Mouse (Mus musculus): Measurements from ENCODE around the gene Resp18.

Resp18 gene

DNA sequence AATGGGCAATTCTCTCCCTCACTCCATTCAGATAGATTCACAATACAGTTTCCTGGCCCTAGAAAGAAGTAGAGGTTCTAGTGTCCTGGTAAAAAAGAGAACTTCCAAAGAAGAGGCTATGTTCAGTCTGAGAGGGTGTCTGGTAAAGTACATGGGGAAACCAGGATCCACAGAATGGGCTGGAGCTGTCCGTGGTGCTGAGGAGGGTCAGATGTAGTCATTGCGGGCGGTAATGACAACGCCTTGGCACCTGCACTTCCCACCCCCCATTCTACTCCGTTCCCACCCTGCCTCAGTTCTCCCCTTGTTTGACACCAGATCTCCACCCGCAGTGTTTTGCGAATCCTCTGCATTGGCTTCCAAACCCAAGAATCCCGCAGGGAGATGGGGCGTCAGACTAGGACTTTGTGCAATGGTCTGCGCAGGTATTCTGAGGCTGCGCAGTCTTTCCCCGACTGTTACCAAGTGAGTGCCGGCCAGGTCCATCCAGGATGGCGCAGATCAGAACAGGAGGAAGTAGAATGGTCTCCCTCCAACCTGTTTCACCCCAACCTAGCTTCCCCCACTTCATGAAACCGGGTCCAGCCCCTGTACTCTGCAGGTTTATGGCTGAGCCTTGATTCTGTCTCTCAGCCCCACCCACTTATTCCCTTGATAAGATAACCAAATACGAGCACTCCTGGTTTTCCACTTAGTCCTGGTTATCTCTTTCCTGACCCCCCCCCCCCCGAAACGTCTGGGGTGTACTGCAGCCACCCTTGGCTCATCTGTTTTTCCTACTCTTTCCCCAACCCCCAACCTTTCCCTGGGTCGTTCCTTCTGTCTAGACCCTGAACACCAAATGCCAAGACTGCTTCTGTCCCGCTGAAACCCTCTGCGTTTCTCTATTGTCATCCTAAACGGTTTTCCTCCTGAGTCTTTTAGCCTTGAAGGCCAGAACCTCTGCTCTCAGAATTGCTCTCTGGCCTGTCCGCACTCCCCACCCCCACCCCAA is 723 bp downstream of the Resp18 start:
- peak; percentile 40 for DNase-seq (ENCODE audit: low spot score)

DNA sequence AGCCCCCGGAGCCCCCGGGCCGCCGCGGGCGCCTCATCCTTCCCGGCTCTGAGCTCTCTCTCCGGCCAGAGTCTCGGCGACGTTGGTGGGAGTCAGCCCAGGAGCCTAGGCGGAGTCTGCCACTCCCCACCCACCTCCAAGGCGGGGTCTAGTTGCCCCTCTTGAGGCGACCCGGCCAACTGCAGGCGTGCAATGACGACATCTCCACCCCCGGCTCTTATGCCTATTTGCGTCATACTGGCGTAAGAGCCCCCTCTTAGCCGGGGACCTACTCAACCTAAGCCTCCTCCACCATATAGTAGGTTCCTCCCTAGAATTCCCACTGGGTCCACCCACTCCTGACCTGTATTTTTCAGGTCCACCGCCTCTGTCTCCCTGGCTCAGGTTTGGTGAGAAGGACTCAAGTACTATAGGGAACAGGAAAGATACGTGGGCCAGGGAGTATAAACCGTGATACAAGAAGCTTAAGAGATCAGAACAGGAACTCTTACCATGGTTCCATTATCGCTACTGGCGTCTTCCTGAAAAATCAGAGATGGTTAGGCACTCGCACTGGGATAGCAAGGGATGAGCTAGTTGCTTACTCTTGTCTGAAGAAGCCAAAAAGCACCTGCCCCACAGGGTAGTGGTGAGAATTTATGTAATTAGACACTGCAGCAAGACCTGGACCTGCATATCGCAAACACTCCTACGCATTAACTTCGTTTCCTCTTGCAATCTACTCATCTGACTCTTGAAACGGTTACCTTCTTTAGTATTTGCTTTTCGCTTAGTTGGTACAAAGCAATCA is 13.9 kb downstream of the Resp18 start, which contains the start of gene Ptprn:
TSS of gene Ptprn (minus strand) at position 412 of the 790 bp plus-strand sequence.
- DNase-seq (ENCODE audit: low spot score) = no peak

DNA sequence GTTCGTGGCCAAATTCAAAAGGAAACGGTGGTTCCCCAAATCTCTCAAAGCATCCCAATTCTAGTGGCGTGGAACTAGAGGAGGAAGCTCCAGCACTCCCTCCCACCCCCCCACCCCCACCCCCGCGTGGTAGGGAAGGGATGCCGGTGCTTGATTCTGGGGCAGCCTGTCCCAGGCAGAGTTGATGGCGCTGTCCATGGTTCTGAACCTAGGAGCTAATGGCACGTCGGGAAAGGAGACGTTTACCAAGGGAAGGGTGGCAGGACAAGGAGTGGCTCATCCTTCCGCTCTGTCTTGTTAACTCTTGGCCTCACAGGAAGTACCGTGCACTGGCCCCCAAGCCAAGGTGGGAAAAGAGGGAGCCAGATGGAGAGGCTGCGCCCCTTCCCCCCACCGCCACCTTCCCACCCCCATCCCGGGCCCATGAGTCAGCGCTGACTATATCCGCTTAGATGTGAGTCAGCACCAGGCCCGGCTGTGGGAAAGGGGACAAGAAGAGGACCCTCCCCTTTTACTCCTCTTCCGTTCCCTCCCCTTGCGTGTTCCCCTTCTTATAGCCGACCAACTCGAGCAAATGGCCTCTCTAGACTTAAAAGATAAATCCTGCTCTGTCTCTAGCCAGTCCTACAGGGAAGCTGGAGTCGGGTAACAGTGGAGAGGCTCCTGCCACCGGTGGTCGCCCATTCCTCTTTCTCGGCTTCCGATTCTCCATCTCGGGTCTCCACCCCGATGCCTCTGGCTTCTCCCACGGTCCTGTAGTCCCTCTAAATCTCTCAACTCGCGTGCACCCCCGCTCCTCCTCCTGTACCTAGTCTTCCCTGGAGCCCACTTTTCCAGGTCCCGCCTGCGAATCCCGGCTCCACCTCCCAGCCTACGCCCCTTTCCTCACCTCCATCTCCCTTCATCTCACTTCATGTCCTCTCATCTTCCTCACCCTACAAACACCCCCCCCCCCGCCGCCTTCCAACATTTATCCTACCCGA is 15.0 kb downstream of the Resp18 start:
- DNase-seq (ENCODE audit: low spot score) = peak; percentile 65

DNA sequence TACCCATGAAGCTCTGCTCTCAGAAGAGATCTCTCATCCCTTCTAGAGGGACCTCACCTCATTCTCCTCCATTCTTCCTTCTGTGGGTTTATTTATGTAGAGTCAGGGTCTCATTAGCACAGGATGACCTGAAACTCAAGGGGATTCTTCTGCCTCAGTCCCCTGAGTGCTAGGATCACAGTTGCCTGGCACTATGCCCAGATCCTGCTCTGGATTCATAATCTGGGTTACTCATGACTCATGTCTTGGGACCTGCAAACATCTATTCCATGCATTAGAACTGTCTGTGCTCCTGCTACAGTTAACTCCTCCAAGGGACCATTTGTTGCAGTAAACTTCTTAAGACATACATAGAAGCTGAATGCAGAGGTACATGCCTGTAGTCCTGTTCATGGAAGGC is 16.9 kb downstream of the Resp18 start:
- DNase-seq (ENCODE audit: low spot score) = no peak

- DNase-seq (ENCODE audit: low spot score) = no peak
These were observed 22.6 kb downstream of the Resp18 start for GRCm38 (mm10) chr1:75255516-75256046.

GRCm38 (mm10) chr1:75254625-75255013 is 23.6 kb downstream of the Resp18 start:
- no peak for DNase-seq (ENCODE audit: low spot score)

- peak; percentile 50 for DNase-seq (ENCODE audit: low spot score)
These were observed 24.2 kb downstream of the Resp18 start for GRCm38 (mm10) chr1:75253849-75254624.

GRCm38 (mm10) chr1:75253029-75253428 is 25.2 kb downstream of the Resp18 start:
- DNase-seq (ENCODE audit: low spot score) = no peak

- DNase-seq (ENCODE audit: low spot score) = no peak
These were observed 25.9 kb downstream of the Resp18 start for GRCm38 (mm10) chr1:75252308-75252707.

DNA sequence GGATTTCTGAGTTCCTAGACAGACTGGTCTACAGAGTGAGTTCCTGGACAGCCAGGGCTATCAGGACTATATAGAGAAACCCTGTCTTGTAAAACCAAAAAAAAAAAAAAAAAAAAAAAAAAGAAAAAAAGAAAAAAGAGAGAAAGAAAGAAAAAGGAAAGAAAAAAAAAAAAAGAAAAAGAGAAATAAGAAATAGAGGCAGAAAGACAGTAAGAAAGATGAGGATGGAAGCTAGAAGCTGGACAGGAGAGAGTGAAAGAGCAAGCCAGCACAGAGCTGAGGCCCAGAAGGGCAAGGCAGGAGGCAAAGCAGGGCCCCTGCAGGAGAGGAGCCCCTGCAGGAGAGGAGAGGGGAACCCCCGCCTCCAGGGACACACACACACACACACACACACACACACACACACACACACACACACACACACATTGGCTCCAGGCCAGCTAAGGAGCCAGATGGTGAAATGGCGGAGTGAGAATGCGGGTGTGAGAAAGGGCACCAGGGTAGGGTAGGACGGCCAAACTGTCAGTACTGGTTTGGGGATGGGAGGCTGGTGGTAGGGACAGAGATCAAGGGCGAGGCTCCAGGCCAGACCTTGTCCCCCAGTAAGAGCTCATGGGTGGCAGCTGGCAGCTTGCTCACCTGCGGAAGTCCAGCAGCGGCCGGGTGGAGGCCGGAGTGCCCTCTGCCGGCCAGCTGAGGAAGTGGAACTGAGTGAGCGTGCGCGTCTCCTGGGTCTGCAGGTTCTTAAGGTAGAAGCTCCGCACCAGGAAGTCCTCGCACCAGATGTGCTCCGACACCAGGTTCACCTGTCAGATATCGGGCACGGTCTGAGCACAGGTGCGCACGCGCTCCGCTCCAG is 26.9 kb downstream of the Resp18 start:
- peak; percentile 83 for DNase-seq (ENCODE audit: low spot score)

- DNase-seq (ENCODE audit: low spot score) = no peak
These were observed 27.7 kb downstream of the Resp18 start for GRCm38 (mm10) chr1:75250498-75250897.

DNA sequence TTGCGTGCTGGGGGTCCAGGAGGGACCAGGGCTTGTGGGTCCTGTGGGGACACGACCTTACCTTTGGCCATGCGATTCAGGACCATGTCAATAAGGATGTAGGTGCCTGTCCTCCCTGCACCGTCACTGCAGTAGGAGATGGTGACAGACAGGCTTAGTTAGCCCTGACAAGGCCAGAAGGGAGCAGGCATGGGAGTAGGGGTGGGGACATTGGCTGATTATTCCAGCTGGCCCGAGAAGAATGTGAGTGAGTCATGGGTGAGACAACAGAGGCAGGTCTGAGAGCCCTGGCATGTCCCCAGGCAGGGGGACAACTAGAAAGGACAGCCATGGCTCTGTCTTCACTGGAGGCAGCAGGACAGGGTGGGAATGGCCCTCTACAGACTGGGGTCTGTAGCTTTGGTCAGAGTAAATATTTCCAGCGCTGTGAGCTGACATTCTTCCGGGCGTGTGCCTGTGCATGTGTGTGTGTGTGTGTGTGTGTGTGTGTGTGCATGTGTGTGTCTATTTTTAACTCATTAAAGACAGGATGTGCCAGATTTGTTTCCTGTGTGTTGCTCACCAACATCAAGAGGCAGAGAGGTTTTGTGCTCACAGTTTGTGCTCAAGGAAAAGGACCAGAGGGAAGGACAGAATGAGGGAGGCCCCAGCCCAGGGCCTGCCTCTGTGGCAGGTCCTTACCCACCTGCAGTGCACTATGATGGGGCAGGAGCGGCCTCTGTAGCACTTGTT is 30.0 kb downstream of the Resp18 start:
- DNase-seq (ENCODE audit: low spot score) = no peak

DNA sequence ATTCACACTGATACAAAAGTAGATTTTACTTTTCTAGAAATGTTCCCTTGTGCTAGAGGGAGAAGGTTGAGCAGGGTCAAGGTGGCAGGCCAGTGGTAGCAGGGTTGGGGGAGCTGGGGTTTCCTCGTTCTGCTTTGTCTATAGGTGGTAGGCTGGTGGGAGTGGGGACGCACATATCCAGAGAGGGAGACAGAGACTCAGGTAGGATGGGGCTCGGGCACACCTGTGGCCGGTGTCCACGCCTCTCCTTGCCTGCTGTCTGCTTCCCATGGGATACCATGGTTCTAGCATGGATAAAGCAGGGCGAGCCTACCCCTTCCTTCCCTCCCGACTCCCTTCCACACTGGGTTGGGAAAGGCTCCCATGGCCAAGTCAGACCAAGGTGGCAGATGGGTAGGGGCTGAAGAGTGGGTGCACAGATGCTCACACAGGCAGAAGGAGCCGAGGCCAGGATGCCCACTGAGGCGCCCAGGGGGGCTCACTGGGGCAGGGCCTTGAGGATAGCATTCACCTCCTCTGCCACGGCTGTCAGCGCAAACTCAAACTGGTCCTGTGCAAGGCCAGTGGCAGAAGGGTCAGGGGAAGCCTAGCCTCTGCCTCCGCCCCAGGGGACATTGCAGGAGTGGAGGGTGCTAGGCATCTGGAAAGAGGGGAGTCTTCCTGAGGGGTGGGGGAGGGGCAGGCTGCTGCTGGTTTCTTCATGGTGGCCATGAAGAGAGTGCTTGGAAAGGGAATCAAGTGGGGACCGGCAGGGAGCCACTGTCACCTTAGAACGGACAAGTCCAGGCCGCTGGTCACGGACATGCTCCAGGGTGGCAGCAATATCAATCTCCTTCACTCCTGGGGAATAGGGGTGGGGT is 30.9 kb downstream of the Resp18 start:
- no peak for DNase-seq (ENCODE audit: low spot score)

DNA sequence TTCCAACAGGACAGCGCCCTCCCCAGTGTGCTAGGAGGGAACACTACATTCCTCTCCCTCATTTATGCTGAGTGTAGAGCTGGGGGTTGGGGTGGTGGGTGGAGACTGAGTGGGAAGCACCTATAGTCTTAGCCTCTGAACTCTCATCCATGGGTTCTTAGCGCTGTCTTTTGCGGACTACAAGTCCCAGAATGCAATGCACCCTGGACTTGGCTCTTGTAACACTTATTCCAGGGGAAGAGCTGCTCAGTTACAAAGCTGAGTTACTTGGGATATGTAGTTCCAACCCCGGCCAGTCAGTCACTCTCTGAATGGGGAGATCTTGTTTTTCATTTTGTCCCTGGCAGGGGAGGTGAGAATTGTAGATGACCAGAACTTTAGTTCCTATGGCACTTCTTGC is 33.4 kb downstream of the Resp18 start:
- peak; percentile 51 for DNase-seq (ENCODE audit: low spot score)

DNA sequence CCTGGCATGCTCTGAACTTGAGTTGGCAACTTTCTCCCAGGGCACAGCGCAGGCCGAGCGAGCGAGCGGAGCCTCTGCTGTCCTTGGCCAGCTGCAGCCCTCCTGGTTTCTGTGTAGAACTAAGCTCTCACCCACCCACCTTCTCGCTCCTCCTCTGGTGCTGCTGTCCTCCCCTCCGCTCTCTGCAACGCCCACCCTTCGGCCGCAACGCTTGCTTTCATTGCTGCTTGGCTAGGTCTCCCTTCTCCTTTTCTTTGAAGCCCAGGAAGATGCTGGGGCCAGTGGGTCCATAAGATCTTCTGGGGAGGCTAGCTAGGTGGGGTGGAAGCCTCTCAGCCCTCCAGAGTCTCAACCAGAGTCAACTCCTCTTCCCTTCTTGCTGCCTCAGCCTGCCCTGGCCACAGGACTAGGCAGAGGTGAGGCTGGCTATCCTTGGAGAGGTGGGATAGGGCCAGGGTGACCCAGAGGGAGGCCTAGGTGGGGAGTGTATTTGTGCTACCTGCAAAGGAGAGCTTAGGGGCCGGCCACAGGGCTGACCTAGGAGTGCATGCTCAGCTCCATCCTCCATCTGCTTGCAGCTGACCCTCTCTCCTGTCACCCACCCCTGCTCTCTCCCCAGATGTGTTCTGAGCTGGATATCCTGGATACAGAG is 33.9 kb downstream of the Resp18 start:
- no peak for DNase-seq (ENCODE audit: low spot score)

DNA sequence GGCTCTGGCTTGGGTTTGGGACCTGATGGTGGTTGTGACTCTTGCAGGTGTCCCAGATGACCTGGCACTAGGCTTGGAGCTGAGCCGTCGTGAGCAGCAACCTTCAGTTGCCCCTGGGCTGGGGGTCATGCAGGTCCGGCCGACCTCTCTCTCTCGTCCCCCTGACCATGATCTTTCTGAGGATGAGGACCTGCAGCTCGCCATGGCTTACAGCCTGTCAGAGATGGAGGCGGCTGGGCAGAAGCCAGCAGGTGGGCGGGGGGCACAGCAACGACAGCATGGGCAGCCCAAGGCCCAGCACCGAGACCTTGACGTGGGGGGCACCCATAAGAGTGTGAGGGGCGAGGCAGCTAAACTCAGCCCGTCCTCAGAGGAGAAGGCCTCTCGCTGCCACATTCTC is 34.8 kb downstream of the Resp18 start:
- no peak for DNase-seq (ENCODE audit: low spot score)

DNA sequence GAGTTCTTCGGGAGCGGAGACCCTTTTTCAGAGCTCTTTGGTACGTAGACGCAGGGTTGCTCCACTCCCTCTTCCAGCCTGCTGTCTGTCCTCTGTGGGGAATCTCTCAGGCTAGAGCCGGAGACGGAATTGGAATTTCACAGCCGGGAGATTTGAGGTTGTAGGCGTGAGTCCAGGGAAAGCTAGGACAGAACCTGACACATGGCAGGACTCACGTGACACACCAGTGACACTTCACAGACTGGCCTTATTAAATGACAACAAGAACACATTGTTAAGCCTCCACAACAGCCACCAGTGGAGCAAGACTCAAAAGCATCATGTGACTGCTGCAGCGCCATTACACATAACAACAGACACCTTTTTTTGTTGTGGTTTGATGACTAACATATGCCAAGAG is 38.6 kb downstream of the Resp18 start:
- DNase-seq (ENCODE audit: low spot score) = no peak

Measured in yolk sac, embryonic 10.5 days (tissue).